Mouse (Mus musculus) frontal cortex, postnatal 10 days (tissue): ENCODE results near the gene Sh2d3c.

Experiments used
- DNase-seq, 2 experiments: peaks; one replicate each; pipeline ENCODE4 v3.0.0; 2022; ENCODE audit warnings: low spot score in 2 of 2, mixed read lengths in 1 of 2

The Sh2d3c gene

DNA sequence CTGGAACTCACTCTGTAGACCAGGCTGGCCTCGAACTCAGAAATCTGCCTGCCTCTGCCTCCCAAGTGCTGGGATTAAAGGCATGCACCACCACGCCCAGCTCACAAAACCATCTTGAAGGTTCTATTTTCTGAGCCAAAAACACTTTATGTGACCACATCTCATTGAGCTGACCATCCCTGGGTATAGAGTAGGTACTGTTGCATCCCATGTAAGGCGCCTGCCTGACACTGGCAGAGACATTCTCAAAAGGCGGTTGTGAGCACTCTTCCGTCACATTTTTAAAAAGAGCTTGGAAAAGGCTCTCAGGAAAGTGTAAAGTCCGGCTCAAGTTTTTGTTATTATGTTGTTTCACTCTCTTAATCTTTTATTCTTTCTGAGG lies 35.8 kb downstream of the Sh2d3c start:
- no peak for DNase-seq

DNA sequence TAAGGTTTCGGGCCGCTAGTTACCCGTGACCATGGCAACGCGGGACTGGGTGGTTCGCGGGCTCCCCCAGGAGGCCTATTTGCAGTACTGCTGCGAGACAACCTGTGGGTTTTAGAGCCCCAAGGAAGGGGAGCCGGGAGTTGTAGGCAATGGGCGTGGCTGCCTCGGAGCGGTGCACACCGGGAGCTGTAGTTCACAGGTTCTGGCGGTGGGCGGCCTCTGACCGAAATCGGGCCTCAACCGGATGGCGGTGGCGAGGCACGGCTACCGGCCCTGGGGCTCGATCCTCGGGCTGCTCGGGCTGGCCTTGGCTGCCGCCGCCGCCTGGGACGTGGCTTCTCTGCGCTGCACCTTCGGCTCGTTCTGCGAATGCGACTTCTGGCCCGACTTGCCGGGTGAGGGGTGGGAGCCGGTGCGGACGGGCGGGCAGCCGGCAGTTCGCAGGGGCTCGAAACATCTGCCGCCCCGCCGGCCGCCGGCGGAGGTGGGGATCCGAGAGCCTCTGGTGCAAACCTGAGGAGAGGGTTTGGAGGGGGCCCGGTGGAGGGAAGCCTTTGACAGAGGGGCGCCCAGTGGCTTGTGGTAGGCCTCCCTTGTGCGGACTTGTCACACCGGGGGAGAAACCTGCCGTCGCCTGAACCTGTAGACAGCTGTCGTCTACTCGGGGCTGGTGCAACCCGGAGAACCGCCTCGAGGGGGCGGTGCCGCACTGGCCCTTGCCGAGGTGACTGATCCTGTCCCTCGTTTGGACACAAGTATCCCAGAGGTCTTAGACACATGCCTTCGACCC lies 36.4 kb downstream of the Sh2d3c start, which contains the start of gene Tor2a:
TSS of gene Tor2a (plus strand) at position 179 of the 790 bp plus-strand sequence.
- DNase-seq = peak; percentile 94 to 96

DNA sequence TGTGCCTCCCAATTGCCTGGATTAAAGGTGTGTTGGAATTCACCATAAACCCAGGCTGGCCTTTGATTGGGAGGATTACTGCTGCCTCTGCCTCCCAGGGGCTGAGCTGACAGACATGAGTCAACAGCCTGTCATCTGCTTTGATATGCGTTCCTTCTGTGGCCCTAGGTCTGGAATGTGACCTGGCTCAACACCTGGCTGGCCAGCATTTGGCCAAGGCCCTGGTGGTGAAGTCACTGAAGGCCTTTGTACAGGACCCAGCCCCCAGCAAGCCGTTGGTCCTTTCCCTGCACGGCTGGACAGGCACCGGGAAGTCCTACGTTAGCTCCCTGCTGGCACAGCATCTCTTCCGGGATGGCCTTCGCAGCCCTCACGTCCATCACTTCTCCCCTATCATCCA lies 37.6 kb downstream of the Sh2d3c start:
- DNase-seq = no peak

DNA sequence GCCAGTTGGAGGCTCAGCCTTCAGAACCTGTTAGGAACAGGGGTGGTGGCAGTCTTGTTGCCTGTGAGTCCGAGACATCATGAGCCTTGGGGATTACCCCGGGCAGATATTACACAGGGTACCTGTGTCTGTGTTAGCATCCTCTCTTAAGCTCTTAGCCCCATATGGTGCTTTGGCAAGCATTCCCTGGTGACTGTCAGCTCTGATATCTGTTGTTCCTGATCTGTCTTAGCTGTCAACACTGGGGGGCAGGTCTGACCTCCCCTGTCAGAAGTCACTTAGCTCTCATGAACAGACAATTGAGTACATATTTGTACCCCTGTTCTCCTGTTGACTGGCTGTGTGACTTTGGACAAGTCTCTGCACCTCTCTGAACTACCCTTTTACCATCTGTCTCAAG lies 38.1 kb downstream of the Sh2d3c start:
- no peak for DNase-seq

DNA sequence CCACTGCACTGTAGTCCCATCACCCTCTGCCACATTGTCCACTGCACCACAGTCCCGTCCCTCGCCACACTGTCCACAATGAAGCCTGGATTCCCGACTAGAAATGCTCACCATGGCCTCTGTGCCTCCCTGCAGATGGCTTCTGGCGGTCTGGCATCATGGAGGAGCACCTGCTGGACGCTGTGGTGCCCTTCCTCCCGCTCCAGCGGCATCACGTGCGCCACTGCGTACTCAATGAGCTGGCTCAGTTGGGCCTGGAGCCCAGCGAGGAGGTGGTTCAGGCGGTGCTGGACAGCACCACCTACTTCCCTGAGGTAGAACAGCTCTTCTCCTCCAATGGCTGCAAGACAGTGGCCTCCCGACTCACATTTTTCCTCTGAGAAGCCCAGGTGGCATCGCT lies 40.5 kb downstream of the Sh2d3c start:
- no peak for DNase-seq

DNA sequence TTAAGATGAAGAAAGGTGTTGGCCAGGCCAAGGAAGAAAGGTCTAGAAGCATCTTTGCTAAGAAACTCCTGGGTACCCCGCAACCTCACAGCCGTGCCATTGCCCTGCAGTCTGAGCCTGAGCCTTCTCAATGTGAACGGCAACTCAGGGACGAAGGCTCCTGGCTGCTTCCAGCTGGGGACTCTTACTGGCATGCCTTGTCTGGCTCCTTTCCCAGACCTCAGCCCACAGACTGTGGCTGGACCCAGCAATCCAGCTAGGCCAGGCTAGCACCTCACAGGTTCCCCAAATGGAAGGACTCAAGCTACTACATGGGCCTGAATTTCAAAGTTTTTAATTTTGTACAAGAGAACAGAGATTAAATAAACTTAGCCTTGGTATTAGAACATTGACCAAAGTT lies 41.0 kb downstream of the Sh2d3c start:
- no peak for DNase-seq

DNA sequence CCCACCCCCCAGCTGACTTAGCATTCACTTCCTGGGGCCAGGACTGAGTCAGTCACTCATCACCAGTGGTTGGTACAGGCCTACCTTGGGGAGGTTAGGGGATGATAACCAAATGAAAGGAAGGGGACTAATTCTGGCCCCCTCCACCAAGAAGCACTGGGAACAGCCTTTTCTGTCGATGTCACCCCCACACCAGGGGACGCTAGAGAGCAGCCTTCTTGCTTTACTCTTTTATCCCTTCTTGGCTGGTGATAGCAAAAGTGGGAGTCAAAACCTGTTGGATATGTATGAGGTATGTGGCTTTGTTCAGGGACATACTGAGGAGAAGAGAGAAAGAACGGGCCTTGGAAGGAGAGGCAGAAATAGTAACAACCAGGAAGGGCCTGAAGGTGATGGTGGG lies 42.5 kb downstream of the Sh2d3c start:
- no peak for DNase-seq

DNA sequence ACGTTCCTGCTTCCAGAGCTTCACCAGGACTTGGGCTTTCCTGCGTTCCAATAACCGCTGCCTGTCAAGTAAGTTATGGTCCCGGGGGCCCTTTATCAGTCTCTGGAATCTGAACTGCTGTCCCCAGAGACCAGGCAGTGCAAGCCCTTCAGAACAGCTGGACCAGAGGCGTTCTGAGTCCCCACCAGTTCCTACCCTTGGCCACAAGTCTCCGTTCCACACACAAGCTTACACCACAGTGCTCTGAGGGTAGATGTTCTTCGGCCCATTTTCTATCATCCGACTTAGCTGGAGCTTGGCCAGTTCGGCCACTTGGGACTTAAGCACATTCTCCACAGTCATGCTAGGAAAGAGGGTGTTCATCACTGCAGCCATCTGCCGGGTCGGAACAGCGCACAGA lies 46.4 kb downstream of the Sh2d3c start:
- DNase-seq = no peak

DNA sequence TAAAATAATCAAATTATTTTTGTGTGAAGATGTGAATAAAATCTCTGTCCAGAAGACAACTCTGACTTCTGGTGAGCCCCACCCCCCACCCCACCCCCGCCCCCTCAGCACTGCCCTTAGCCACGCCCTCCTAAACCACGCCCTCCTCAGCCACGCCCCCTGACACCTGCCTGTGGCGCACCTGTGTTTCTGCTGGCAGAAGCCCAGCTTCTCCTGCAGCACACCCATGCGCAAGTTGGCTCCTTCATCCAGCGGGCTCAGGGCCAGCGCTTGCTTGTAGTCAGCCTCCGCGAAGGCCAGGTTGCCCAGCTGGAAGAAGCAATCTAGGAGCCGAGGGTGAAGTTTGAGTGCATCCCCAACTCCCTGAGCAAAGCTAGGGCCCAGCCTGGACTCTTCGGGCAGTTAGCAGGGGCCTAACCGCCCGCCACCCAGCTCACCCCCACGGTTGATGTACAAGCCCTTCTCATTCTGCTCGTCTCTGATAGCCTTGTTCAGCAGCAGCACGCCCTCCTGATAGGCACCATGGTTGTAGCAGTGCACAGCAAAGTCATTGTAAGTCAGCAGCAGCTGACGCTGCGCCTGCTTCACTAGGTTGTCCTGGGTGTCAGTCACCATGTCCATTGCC lies 47.9 kb downstream of the Sh2d3c start:
- no peak for DNase-seq

DNA sequence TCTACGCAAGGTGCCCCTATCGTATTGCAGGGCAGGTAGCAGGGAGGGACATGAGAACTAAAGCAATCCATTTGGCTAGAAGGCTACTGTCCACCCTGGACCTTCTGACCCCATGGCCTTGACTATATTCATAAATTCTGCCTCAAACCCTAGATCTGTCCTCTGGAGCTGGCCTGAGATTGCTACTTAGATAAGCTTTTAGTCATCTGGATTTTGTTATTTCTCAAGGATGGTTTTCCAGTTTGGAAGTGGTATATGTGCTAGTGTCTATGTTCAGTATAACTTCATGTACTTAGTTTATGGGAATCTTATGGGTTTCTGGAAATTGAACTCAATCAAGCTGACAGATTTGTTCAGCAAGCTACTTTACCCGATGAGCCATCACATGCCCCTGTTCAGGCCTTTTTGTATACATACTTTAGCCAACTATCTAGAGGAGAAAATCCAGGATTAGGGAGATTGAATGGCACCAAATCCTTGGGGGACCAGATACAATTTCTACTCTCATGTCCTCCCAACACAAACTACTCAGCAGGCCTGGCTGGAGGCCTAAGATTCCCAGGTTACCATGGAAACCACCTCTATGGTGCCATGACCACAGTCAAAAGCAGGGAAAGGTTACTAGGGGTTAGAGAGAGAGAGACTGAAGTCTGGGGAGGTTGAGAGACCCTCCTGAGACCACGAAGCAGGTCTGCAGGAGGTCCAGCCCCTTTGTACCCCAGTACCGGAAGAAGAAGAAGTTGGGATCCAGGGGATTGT lies 48.7 kb downstream of the Sh2d3c start:
- DNase-seq = no peak

DNA sequence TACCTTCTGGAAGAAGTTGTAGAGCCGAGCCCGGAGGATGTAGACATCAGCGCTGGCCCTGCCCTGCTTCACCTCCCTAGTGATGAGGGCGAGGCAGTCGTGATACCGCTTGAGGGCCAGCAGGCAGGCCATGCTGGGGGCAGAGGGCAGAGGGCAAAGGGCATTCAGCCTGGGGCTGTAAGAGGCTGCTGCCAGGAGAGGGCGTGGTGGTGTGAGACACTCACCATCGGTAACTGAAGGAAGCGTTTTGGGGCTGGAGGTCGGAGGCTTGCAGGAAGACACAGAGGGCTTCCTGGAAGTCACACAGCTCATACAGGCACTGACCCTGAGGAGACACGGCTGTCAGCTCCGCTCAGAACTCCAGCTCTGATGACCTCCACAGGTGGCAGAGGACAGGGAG lies 51.0 kb downstream of the Sh2d3c start:
- no peak for DNase-seq

DNA sequence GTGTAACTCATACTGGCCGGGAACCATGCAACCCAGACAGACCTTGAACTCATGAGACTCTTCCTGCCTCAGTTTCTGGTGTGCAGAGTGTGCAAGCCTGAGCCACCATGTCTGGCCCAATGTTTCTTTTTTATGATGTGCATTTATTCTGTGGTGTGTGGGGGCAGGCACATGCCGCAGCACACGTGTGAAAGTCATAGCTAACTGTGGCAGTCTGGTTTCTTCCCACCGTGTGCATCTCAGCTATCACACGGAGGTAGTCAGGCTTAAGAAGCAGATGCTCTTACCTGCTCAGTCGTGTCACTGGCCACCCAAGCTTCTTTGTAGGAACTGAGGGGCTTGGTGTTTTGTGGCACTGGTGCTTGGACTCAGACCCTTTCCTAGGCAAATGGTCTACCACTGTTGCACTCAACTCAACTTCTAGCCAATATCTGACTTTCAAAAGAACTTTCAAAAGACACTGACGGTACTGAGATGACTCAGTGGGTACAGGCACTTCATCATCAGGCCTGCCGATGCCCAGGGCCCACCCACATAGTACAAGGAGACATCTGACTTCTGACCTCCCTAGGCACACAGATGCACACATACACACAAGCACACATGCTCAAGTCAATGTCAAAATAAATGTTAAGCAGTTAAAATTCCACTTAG lies 51.9 kb downstream of the Sh2d3c start:
- no peak for DNase-seq

DNA sequence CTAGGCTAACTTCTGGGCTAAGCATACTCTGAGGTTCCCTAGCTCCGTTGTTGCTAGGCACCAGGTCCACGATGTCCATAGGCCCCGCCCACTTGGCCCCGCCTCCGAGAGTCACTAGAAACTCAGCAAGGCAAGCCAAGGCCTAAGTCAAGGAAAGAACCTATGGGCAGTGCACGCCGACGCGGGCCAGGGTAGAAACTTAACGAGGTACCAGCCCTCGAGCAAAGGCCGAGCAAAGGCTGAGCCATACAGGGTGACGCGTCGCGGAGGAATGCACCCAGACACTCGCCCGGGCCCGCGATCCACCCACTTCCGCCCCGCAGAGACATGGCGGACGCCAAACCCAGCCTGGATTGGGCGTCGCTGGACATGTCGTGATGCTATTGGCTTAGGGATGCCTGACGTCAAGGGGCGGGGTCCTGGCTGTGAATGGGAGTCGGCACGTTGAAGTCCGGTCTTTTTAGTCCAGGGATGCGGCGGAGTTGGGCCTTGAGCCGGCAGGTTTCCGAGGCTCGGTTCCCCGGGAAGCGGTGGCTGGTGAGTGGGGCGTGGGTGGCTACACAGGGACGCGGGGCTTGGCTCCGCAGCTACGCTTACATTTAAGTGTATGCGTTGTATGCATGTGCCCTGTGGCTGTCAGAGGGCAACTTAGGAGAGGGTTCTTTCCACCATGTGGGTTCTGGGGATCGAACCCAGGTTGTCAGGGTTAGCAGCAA lies 54.7 kb downstream of the Sh2d3c start, which contains the start of the genes Ttc16 and Ptrh1:
TSS of gene Ttc16 (minus strand) at position 275 of the 716 bp plus-strand sequence.
TSS of gene Ptrh1 (plus strand) at position 428 of the 716 bp plus-strand sequence.
- DNase-seq = peak; percentile 94 to 97

DNA sequence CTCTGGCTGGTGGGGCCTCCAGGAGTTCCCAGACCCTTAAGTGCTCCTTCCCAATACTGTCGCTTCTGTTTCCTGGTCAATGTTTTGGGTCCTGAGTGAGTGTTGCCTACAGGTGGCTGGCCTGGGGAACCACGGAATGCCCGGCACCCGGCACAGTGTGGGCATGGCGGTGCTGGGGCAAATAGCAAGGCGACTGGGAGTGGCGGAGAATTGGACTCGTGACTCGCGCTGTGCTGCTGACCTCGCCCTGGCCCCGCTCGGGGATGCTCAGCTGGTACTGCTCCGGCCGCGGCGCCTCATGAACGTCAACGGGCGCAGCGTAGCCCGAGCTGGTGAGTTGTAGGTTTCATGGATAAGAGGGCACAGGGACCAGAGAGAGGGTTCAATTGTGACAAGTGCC lies 55.3 kb downstream of the Sh2d3c start:
- DNase-seq = no peak

DNA sequence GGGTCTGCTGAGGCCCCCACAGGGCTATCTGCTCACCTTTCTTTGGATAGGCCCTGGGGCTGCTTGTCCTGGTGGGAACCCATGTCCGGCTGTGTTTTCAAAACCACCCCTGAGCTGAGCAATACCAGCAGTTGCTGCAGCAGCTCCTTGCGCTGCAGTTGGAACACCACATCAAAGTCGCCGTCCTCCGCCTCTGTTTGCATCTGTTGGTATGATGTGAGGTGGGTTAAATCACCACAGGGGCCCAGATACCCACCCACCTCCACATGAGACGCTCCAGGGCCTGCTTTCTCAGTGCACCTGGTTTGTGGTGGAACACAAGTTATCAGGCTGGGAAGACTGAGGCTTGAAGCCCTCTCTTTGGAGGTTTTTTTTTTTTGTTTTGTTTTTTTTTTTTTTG lies 57.2 kb downstream of the Sh2d3c start:
- DNase-seq = no peak

DNA sequence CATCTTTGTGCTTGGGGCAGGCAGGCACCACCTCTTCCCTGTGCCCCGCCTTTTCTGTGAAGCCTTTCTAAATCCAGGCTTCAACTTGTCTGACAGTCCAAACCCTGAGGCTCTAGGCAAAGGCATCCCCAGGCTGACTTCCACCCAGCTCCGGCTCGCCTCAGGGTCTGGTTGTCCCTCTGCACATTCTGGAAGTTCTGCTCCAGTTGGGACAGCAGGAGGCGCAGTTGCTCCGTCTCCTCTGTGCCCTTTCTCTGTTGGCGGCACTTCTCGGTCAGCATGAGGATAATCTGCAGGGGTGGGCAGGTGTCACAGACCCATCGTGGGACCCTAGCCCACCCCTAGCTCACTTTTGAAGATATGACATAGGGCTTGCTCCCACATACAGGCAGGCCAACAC lies 58.3 kb downstream of the Sh2d3c start:
- DNase-seq = peak in 1 of 2 experiments; percentile 48

DNA sequence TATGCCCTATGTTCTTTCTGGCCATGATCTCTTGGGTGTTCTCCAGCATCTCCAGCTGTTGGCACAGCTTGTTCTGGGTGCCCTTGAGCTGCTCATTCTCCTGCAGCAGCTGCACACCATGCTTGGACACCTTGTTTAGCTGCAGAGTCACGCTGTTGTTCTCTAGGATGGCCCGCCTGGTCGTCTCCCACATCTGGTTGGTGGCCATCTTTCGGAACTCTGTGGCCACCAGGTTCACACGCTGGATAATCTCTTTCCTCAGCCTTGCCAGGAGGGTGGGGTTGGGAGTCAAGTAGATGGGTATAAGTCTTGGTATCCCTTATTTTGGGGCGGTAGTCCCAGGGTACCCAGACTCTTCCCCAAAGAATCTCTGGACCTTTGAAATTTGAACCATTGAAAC lies 58.9 kb downstream of the Sh2d3c start:
- DNase-seq = no peak

DNA sequence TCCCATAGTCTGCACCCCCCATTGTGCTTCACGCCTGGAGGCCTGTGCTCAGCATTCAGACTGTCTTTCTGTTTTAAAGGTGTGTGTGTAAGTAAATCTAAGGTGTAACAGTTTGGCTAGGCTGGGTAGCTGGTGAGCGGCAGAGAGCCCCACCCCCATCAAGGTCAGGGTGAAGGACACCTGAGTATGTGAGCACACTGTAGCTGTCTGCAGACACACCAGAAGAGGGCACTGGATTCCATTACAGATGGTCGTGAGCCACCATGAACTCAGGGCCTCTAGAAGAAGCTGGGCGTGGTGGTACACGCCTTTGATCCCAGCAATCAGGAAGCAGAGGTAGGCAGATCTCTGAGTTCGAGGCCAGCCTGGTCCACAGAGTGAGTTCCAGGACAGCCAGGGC lies 60.9 kb downstream of the Sh2d3c start:
- DNase-seq = no peak

DNA sequence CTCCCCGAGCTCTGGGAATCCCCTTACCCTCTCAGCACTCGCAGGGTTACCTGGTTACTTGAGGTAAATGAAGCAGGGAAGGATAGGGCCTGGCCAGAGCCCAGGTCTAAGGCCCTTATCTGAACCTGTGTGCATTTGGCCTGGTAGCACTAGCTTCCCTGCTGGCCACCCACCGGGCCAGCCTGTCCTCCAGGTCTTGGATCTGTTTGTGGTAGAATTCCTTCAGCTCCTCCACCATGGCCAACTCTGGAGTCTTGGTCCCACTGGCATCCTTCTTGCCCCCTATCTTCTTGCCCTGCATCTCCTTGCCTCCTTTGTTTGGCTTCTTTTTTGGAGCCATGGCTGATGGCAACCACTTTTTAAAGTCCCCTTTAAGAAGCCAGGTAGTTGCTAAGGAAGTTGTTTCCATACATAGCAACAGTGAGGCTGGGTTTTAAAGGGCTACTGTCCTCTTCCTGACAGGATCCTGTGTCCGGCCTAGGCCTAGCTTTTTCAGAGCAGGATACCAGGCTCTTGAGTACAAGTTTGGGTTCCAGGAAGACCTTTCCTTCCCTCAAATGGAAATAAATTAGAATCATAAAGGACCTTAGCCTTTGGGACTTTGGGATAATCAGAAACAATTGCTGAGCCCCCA lies 63.3 kb downstream of the Sh2d3c start, which contains the start of gene Cfap157:
TSS of gene Cfap157 (minus strand) at position 381 of the 634 bp plus-strand sequence.
- DNase-seq = no peak

DNA sequence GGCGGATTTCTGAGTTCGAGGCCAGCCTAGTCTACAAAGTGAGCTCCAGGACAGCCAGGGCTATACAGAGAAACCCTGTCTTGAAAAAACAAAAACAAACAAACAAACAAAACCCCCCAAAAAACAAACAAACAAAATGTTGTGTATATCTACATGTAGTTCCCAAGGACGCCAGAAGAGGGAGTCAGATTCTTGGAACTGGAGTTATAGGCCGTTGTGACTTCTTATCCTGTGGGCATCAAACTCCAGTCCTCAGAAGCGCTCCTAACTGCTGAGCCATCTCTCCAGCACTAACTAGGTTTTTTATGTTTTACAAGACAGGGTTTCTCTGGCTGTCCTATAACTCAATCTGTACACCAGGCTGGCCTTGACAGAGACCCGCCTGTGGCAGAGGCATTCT lies 66.3 kb downstream of the Sh2d3c start:
- DNase-seq = no peak

DNA sequence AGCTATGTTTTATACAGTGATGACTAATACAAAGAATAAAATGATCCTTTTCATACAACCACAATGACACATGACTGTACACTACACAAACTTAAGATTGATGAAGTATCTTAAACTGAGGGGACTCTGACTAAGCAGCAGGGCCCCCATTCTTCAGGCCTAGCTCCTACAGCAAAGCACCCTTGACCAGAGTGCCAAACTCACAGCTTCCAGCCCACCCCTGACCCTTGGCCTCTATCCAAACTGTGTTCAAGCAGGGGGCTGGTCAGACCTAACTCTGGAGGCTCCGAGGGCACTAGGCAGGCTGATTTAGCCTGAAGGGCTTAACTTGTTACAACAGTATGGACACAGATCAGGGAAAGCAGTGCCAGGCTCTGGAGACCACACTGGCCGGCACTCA lies 67.7 kb downstream of the Sh2d3c start:
- no peak for DNase-seq
